Mouse (Mus musculus) heart, embryonic 11.5 days (tissue): ENCODE results near the gene Herc2. TPM values are rescaled to one million over a fixed set of nuclear protein-coding genes. Genes with fewer than 3 reads are reported as not detected.

ENCODE experiments used
- ATAC-seq: fragments of 200-750 bp; cut with Nextera tagmentation; replicated peaks from 2 replicates; pipeline ENCODE4 v1.8.0; 2017; ENCODE audit warnings: moderate library complexity; ENCODE audit not compliant: insufficient number of reproducible peaks, low FRiP score, low TSS enrichment
- H3K27ac ChIP-seq: fragments of 300-500 bp; sonication (generic); 2 replicates; pipeline ENCODE4 v1.5.1; 2014; ENCODE audit warnings: mild to moderate bottlenecking, low read depth, low read length
- H3K27me3 ChIP-seq: fragments of 300-500 bp; sonication (generic); 2 replicates; pipeline ENCODE4 v1.6.1; 2014; ENCODE audit warnings: mild to moderate bottlenecking, low read length, mixed read lengths; ENCODE audit not compliant: control insufficient read depth, insufficient read depth
- H3K36me3 ChIP-seq: fragments of 300-500 bp; sonication (generic); 2 replicates; pipeline ENCODE4 v1.6.1; 2014; ENCODE audit warnings: mild to moderate bottlenecking, low read length, moderate library complexity, mixed read lengths; ENCODE audit not compliant: control insufficient read depth, insufficient read depth
- H3K4me1 ChIP-seq: fragments of 300-500 bp; sonication (generic); 2 replicates; pipeline ENCODE4 v1.6.1; 2014; ENCODE audit warnings: low read length; ENCODE audit not compliant: control insufficient read depth, insufficient read depth
- H3K4me2 ChIP-seq: fragments of 300-500 bp; sonication (generic); 2 replicates; pipeline ENCODE4 v1.6.1; 2014; ENCODE audit warnings: mild to moderate bottlenecking, moderate library complexity
- H3K4me3 ChIP-seq: fragments of 300-500 bp; sonication (generic); 2 replicates; pipeline ENCODE4 v1.5.1; 2014; ENCODE audit warnings: low read depth, low read length
- H3K9ac ChIP-seq: fragments of 300-500 bp; sonication (generic); 2 replicates; pipeline ENCODE4 v1.6.1; 2014; ENCODE audit warnings: mild to moderate bottlenecking, low read depth, low read length, moderate library complexity
- H3K9me3 ChIP-seq: fragments of 300-500 bp; sonication (generic); replicated peaks from 2 replicates; pipeline ENCODE4 v1.6.1; 2016; ENCODE audit warnings: low read length; ENCODE audit not compliant: control insufficient read depth
- WGBS: fragments of 180-500 bp; shearing (Covaris S2); extraction: QIAGEN DNeasy Blood & Tissue Kit; methylation state at CpG from one replicate; pipeline ENCODE4 v1.1.7; 2014; ENCODE audit not compliant: insufficient replicate concordance; 5-methylcytosine and 5-hydroxymethylcytosine counted together
- polyA plus RNA-seq: library from polyadenylated mRNA; unstranded; fragments of >200 nt; fragmentation: Nextera tagmentation; extraction: Ambion mirVana; gene quantifications from 2 replicates; pipeline ENCODE4 v1.2.1, GENCODE M21; 2014

The Herc2 gene
- polyA plus RNA-seq, 1 experiment from 2014 or later: 21.1 TPM

DNA sequence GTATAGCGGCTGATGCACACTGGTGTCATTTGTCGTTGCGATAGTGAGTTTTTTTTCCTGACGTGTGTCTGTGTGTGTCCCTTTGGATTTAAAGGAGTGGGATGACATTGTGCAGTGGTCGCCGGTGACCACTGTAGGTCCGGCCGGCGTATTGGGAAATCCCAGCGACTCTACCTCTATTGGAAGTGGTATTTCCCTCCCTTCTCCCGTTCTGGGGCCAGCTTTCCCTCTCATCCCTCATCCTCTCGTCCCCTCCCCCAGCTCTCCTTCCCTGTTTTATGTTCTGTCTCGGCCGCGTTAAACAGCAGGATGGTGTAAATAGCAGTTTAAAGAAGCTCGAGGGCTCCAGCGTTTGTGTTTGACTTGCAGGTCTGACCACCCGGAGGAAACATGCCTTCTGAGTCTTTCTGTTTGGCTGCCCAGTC is 503 bp downstream of the Herc2 start:
- H3K4me3 ChIP-seq: peak overlapping the region; percentile 67
- peaks cover 5% of the 10 kb centered on the region for H3K4me1 ChIP-seq
- H3K9me3 ChIP-seq: no peaks in the 10 kb centered on the region
- no peaks in the 10 kb centered on the region for H3K27me3 ChIP-seq
- no peaks in the 10 kb centered on the region for H3K36me3 ChIP-seq
- WGBS: 0% methylated on average over 18 of the region's 18 CpGs
- ATAC-seq: 0 out of 2 replicates have a peak, but pooled peaks have one; percentile 14
- H3K27ac ChIP-seq: peak overlapping the region; percentile 89
- H3K4me2 ChIP-seq: peak overlapping the region; percentile 67
- H3K9ac ChIP-seq: peak overlapping the region; percentile 73

- Histone ChIP-seq H3K27me3 (no peaks in the 10 kb centered on the region), H3K27ac (no peak overlapping the region), H3K9me3 (no peaks in the 10 kb centered on the region), H3K4me1 (peaks cover 5% of the 10 kb centered on the region), H3K4me2 (no peak overlapping the region), H3K4me3 (no peak overlapping the region), H3K9ac (no peak overlapping the region), H3K36me3 (peaks cover 5% of the 10 kb centered on the region)
- ATAC-seq: no peak
Measured at GRCm38 (mm10) chr7:56052996-56053395, 3.0 kb downstream of the Herc2 start.

DNA sequence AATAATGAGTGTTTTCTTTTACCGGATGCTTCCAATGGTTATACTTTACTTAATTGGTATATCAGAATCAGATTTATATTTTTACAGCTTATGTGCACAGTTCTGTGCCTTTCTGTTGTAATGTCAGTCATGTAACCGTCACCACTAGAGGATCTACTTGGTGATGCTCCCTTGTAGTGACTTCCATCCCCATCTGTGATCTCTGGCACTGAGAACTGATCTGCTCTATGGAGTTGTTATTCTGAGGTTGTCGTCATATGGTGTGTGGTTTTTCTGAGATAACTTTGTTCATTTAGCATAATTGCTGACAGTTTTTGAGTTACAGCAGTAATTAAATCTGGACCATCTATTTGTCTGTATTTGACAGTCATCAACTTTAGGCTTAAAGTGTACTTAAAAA is 5.3 kb downstream of the Herc2 start:
- 88% methylated on average over 3 of the region's 3 CpGs for WGBS
- H3K27me3 ChIP-seq: no peaks in the 10 kb centered on the region
- H3K9ac ChIP-seq: no peak overlapping the region
- no peak overlapping the region for H3K4me2 ChIP-seq
- ATAC-seq: no peak
- H3K27ac ChIP-seq: no peak overlapping the region
- H3K9me3 ChIP-seq: no peaks in the 10 kb centered on the region
- peaks cover 5% of the 10 kb centered on the region for H3K4me1 ChIP-seq
- peaks cover 5% of the 10 kb centered on the region for H3K36me3 ChIP-seq
- H3K4me3 ChIP-seq: no peak overlapping the region

DNA sequence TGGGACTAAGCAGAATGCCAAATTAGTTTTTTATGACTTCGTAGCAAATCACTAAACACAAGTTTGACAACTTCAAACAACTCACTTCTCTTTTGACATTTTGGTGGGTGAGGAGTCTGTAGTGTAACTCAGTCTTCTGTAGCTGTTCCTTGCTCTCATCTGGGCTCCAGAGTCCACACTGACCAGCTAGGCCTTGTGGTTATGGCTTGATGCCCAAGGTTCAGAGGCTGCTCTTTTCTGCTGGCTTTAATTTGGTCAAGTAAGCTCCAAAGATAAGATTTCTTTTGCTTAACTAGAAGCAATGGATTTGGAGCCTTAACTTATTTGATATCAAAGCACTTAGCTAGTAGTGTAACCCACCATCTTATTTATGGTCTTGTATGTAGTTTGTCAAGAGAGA is 14.9 kb downstream of the Herc2 start:
- ATAC-seq: no peak
- Histone ChIP-seq H3K4me1 (no peaks in the 10 kb centered on the region), H3K9ac (no peak overlapping the region), H3K4me3 (no peak overlapping the region), H3K9me3 (0 out of 2 replicates have a peak, but pooled peaks cover 2% of the 10 kb centered on the region), H3K27me3 (no peaks in the 10 kb centered on the region), H3K36me3 (peaks cover 3% of the 10 kb centered on the region; the same call in 1 of the 2 replicates), H3K4me2 (no peak overlapping the region), H3K27ac (no peak overlapping the region)
- 86% methylated on average over 1 of the region's 1 CpGs for WGBS

DNA sequence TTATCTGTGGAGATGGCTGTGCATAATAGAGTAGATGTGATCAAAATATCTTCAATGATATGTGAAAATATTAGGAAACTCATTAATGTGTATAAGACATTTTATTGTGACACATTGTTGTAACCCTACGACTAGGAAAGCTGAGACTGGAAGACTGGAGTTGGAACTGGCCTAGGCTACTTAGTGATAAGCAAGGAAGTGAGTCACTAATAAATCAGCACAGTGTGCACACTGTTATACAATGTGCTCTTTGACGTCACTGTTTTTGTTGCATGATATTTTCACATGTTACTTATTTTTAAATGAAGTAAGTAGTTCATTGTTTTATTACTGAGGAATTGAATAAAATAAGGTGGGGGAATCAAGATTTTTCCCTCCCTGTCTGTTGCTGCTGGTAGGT is 16.1 kb downstream of the Herc2 start:
- no peak overlapping the region for H3K27ac ChIP-seq
- ATAC-seq: no peak

GRCm38 (mm10) chr7:56066634-56067033 is 16.6 kb downstream of the Herc2 start:
- Histone ChIP-seq H3K27me3 (no peaks in the 10 kb centered on the region), H3K36me3 (peaks cover 2% of the 10 kb centered on the region; the same call in 1 of the 2 replicates), H3K4me3 (no peak overlapping the region), H3K27ac (no peak overlapping the region), H3K9me3 (0 out of 2 replicates have a peak, but pooled peaks cover 1% of the 10 kb centered on the region), H3K4me1 (no peaks in the 10 kb centered on the region), H3K9ac (no peak overlapping the region), H3K4me2 (no peak overlapping the region)
- ATAC-seq: no peak
- 94% methylated on average over 1 of the region's 1 CpGs for WGBS

More for the DNA sequence above, 16.1 kb downstream of the Herc2 start:
- no peak overlapping the region for H3K4me3 ChIP-seq
- no peak overlapping the region for H3K4me2 ChIP-seq
- H3K4me1 ChIP-seq: no peaks in the 10 kb centered on the region
- WGBS: 63% methylated on average over 2 of the region's 2 CpGs
- H3K9me3 ChIP-seq: 0 out of 2 replicates have a peak, but pooled peaks cover 2% of the 10 kb centered on the region
- peaks cover 3% of the 10 kb centered on the region; the same call in 1 of the 2 replicates for H3K36me3 ChIP-seq
- H3K9ac ChIP-seq: no peak overlapping the region
- no peaks in the 10 kb centered on the region for H3K27me3 ChIP-seq

GRCm38 (mm10) chr7:56071724-56072123 is 21.7 kb downstream of the Herc2 start:
- 88% methylated on average over 4 of the region's 4 CpGs for WGBS
- Histone ChIP-seq H3K4me1 (no peaks in the 10 kb centered on the region), H3K27ac (no peak overlapping the region), H3K9me3 (no peaks in the 10 kb centered on the region), H3K36me3 (no peaks in the 10 kb centered on the region), H3K9ac (no peak overlapping the region), H3K27me3 (no peaks in the 10 kb centered on the region), H3K4me2 (no peak overlapping the region), H3K4me3 (no peak overlapping the region)
- no peak for ATAC-seq

- 72% methylated on average over 2 of the region's 2 CpGs for WGBS
- no peak overlapping the region for H3K27ac ChIP-seq
Measured at GRCm38 (mm10) chr7:56083034-56083433, 33.0 kb downstream of the Herc2 start.

GRCm38 (mm10) chr7:56089097-56089496 is 39.1 kb downstream of the Herc2 start:
- Histone ChIP-seq H3K4me1 (no peaks in the 10 kb centered on the region), H3K9me3 (no peaks in the 10 kb centered on the region), H3K4me2 (no peak overlapping the region), H3K9ac (no peak overlapping the region), H3K4me3 (no peak overlapping the region), H3K27ac (no peak overlapping the region), H3K36me3 (peaks cover 3% of the 10 kb centered on the region), H3K27me3 (no peaks in the 10 kb centered on the region)
- WGBS: 80% methylated on average over 3 of the region's 3 CpGs
- ATAC-seq: no peak

More at GRCm38 (mm10) chr7:56083034-56083433, 33.0 kb downstream of the Herc2 start:
- no peak overlapping the region for H3K4me2 ChIP-seq
- no peak overlapping the region for H3K4me3 ChIP-seq
- no peak for ATAC-seq
- no peaks in the 10 kb centered on the region for H3K27me3 ChIP-seq
- no peaks in the 10 kb centered on the region; the same call in 1 of the 2 replicates for H3K36me3 ChIP-seq
- no peaks in the 10 kb centered on the region for H3K4me1 ChIP-seq
- no peaks in the 10 kb centered on the region for H3K9me3 ChIP-seq
- H3K9ac ChIP-seq: no peak overlapping the region
